Mouse (Mus musculus) forebrain, embryonic 11.5 days (tissue): Measurements from ENCODE around the gene Tm7sf2. TPM values are rescaled to one million over a fixed set of nuclear protein-coding genes. Genes with fewer than 3 reads are reported as not detected.

Experiments used
- ATAC-seq: fragments of 200-750 bp; cut with Nextera tagmentation; replicated peaks from 2 replicates; pipeline ENCODE4 v1.8.0; 2017; ENCODE audit warnings: moderate TSS enrichment; ENCODE audit not compliant: low FRiP score
- DNase-seq: peaks from one replicate; pipeline ENCODE4 v3.0.0-alpha.2; 2017; ENCODE audit warnings: low spot score
- H3K27ac ChIP-seq: fragments of 300-500 bp; sonication (generic); 2 replicates; pipeline ENCODE4 v1.5.1; 2014; ENCODE audit warnings: low read depth, low read length
- H3K27me3 ChIP-seq: fragments of 300-500 bp; sonication (generic); 2 replicates; pipeline ENCODE4 v1.6.1; 2014; ENCODE audit warnings: mild to moderate bottlenecking, low read length, mixed read lengths; ENCODE audit not compliant: control insufficient read depth, insufficient read depth
- H3K36me3 ChIP-seq: fragments of 300-500 bp; sonication (generic); 2 replicates; pipeline ENCODE4 v1.6.1; 2014; ENCODE audit warnings: mild to moderate bottlenecking, low read length, moderate library complexity, mixed read lengths; ENCODE audit not compliant: control insufficient read depth, insufficient read depth
- H3K4me1 ChIP-seq: fragments of 300-500 bp; sonication (generic); replicated peaks from 2 replicates; pipeline ENCODE4 v1.6.1; 2014; ENCODE audit warnings: low read length, mixed read lengths; ENCODE audit not compliant: control insufficient read depth, insufficient read depth
- H3K4me2 ChIP-seq: fragments of 300-500 bp; sonication (generic); 2 replicates; pipeline ENCODE4 v1.6.1; 2014; ENCODE audit warnings: low read depth, mild to moderate bottlenecking, low read length, moderate library complexity, mixed read lengths; ENCODE audit not compliant: severe bottlenecking
- H3K4me3 ChIP-seq: fragments of 300-500 bp; sonication (generic); 2 replicates; pipeline ENCODE4 v1.5.1; 2014; ENCODE audit warnings: low read depth, low read length
- H3K9ac ChIP-seq: fragments of 300-500 bp; sonication (generic); 2 replicates; pipeline ENCODE4 v1.6.1; 2014; ENCODE audit warnings: low read length
- H3K9me3 ChIP-seq: fragments of 300-500 bp; sonication (generic); 2 replicates; pipeline ENCODE4 v1.6.1; 2016; ENCODE audit warnings: low read length, mixed read lengths; ENCODE audit not compliant: control insufficient read depth
- WGBS: fragments of 180-500 bp; shearing (Covaris S2); extraction: QIAGEN DNeasy Blood & Tissue Kit; methylation state at CpG from one replicate; pipeline ENCODE4 v1.1.7; 2014; 5-methylcytosine and 5-hydroxymethylcytosine counted together
- polyA plus RNA-seq: library from polyadenylated mRNA; unstranded; fragments of >200 nt; fragmentation: Nextera tagmentation; extraction: Ambion mirVana; gene quantifications from 2 replicates; pipeline ENCODE4 v1.2.1, GENCODE M21; 2014

The Tm7sf2 gene
- polyA plus RNA-seq, 1 experiment from 2014 or later: 31.7 TPM

DNA sequence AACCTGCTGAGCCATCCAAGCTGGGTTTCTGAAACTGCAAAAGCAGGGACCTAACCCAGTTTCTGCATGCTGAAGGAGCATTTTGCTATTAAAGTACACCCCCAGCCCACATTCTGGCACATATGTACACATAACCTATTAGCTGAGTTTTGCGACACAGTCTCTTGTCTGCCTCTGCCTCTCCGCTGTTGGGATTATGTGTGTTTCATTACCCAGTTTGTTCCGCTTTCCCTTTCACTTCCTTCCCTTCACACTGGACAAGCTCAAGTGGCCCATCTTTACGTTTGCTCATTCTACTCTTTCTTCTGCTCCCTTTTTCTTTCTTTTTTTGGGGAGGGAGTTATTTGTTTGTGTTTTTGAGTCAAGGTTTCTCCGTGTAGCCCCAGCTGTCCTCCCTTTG is 5.7 kb upstream of the Tm7sf2 start:
- ATAC-seq: no peak
- no peak overlapping the region for H3K4me2 ChIP-seq
- H3K4me1 ChIP-seq: peaks cover 5% of the 10 kb centered on the region
- no peaks in the 10 kb centered on the region; the same call in 1 of the 2 replicates for H3K36me3 ChIP-seq
- H3K9me3 ChIP-seq: no peaks in the 10 kb centered on the region
- H3K27me3 ChIP-seq: no peaks in the 10 kb centered on the region
- DNase-seq: no peak
- H3K9ac ChIP-seq: no peak overlapping the region
- 93% methylated on average over 5 of the region's 5 CpGs for WGBS
- H3K4me3 ChIP-seq: no peak overlapping the region
- no peak overlapping the region for H3K27ac ChIP-seq

DNA sequence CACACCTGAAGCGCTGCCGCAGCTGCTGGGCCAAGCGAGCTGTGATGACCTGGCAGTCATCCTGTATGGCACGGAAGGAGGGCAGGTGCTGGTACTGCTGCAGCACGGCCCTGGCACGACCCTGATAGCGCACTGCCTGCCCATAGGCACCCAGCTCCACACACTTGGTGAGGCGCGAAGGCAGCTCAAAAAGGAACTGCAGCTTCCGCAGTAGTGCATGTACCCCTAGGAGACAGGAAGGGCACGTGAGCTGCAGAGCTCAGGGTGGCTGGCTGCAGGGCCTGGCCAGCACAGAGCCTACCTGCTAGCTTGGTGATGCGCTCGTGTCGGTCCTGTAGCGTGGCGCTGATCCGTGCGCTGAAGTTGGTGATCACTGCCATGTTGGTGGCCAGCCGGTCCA is 3.1 kb upstream of the Tm7sf2 start:
- 95% methylated on average over 19 of the region's 19 CpGs for WGBS
- ATAC-seq: no peak
- Histone ChIP-seq H3K27me3 (no peaks in the 10 kb centered on the region), H3K4me3 (no peak overlapping the region), H3K4me2 (no peak overlapping the region), H3K4me1 (peaks cover 12% of the 10 kb centered on the region), H3K27ac (no peak overlapping the region), H3K9me3 (no peaks in the 10 kb centered on the region), H3K9ac (no peak overlapping the region), H3K36me3 (no peaks in the 10 kb centered on the region; the same call in 1 of the 2 replicates)
- DNase-seq: no peak

DNA sequence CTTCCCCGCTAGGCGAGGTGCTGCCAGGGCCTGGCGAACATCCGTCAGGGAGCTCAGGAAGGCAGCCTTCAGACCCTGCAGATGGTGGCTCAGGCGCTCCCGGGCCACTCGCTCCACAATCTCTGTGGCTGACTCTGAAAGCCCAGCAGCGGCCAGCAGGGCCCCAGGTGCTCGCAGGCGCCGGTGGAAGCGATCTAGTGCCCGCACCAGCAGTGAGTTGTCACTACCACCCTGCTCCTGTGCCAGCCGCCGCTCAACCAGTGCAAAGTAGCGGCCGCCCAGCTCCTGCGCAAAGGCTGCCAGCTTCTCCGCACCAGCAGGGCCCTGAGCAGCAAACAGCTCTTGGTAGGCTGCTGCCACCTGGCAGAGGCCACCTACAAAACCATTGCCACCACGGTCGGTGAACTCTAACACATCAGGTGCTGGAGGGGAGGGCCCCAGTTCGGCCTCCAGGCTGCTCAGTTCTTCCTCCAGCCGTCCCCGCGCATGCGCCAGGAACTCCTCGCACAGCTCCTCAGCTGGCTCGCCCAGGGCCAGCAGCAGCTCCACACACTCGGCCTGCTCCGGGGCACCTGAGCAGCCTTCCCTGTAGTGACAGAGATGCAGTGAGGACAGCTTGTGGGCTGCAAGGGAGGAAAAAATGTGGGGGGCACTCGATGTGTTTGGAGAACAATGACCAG is 2.5 kb upstream of the Tm7sf2 start:
- DNase-seq (no peak), ATAC-seq (no peak)
- no peaks in the 10 kb centered on the region for H3K9me3 ChIP-seq
- 91% methylated on average over 31 of the region's 31 CpGs for WGBS
- H3K27ac ChIP-seq: no peak overlapping the region
- peaks cover 9% of the 10 kb centered on the region for H3K4me1 ChIP-seq
- no peak overlapping the region for H3K4me3 ChIP-seq
- no peaks in the 10 kb centered on the region; the same call in 1 of the 2 replicates for H3K36me3 ChIP-seq
- no peaks in the 10 kb centered on the region for H3K27me3 ChIP-seq
- no peak overlapping the region for H3K4me2 ChIP-seq
- H3K9ac ChIP-seq: no peak overlapping the region

DNA sequence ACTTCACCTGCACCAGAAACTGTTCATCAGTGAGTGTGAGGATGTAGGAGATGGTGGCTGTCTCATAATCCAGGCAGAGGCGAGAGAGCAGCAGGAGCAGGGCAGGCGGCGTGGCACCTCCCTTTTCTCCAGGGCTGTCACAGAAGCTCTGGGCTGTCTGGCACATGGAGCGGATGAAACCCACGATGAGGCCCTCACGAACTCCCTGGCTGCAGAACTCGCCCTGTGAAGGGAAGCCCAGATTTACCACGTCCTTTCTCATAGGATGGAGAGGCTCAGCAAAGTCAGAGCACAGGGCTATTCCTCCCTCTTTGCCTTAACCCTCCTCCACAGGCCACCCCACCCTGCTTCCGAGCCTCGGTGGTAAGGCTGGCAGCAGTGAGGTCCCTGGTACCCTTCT is 1.7 kb upstream of the Tm7sf2 start:
- no peak overlapping the region for H3K27ac ChIP-seq
- no peak overlapping the region for H3K4me3 ChIP-seq
- H3K9me3 ChIP-seq: no peaks in the 10 kb centered on the region
- WGBS: 94% methylated on average over 10 of the region's 10 CpGs
- H3K4me1 ChIP-seq: peaks cover 9% of the 10 kb centered on the region
- H3K4me2 ChIP-seq: no peak overlapping the region
- H3K27me3 ChIP-seq: no peaks in the 10 kb centered on the region
- H3K36me3 ChIP-seq: no peaks in the 10 kb centered on the region; the same call in 1 of the 2 replicates
- DNase-seq: no peak
- no peak for ATAC-seq
- no peak overlapping the region for H3K9ac ChIP-seq

DNA sequence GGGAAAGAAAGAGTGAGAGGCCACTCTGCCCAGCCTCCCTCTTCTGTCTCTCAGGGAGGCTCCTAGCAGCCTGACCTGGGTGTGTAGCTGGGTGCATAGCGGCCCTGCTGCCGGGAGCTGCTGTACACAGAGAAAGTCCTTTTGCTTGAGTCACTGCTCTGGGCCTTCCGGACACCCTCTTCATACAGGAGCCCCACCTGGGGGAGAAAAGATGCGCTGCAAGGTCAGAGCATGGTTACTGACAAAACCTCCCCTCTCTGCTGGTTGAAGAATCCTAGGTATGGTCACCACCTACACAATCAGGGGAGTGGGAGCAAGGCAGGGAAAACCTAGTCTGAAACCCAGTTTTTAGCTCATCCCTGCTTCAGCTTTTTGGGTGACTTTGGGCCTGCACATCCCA is 778 bp upstream of the Tm7sf2 start:
- DNase-seq (no peak), ATAC-seq (no peak)
- WGBS: 87% methylated on average over 4 of the region's 4 CpGs
- H3K4me2 ChIP-seq: no peak overlapping the region
- no peak overlapping the region for H3K27ac ChIP-seq
- no peaks in the 10 kb centered on the region for H3K27me3 ChIP-seq
- H3K9ac ChIP-seq: no peak overlapping the region
- H3K9me3 ChIP-seq: no peaks in the 10 kb centered on the region
- no peak overlapping the region for H3K4me3 ChIP-seq
- H3K4me1 ChIP-seq: peaks cover 9% of the 10 kb centered on the region
- no peaks in the 10 kb centered on the region; the same call in 1 of the 2 replicates for H3K36me3 ChIP-seq

DNA sequence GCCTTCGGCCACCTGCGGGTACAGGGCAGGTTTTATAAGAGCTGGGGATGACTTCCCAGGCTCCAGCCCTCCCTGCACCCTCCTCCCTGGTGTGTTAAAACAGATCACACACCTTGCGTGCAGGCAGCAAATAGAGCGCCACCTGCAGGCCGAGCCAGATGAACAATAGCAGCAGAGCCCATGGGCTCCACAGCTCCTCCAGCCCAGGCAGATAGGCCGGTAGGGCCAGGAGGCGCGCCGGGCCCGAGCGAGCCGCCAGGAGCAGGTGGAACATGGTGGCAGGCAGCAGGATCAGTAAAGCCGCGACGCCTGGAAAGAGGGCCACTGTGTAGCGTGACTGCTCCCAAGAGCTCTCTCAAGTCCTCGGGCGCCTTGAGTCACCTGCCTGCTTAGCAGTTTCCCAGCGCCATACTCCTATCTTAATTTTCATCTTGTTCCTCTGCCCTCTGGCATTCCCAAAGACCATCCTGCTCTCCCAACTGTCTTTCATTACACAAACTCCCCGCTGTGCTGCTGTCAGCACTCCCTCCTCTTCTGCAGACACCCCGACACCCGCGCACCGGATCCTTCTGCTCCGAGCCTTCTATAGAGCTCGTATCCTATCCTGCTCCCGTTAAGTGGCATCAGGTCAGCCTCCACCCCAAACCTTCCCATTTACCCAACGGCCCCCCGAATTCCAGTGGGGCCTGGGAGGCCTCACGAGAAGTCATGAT is 1.0 kb downstream of the Tm7sf2 start:
- H3K36me3 ChIP-seq: no peaks in the 10 kb centered on the region; the same call in 1 of the 2 replicates
- ATAC-seq: peak; percentile 67
- DNase-seq: peak; percentile 94
- no peaks in the 10 kb centered on the region for H3K27me3 ChIP-seq
- H3K9ac ChIP-seq: peak overlapping the region; percentile 70
- under 1% methylated on average over 30 of the region's 30 CpGs for WGBS
- peaks cover 15% of the 10 kb centered on the region for H3K4me1 ChIP-seq
- H3K9me3 ChIP-seq: no peaks in the 10 kb centered on the region
- H3K4me2 ChIP-seq: peak overlapping the region; percentile 94
- peak overlapping the region; percentile 83 for H3K27ac ChIP-seq
- peak overlapping the region; percentile 55 for H3K4me3 ChIP-seq

DNA sequence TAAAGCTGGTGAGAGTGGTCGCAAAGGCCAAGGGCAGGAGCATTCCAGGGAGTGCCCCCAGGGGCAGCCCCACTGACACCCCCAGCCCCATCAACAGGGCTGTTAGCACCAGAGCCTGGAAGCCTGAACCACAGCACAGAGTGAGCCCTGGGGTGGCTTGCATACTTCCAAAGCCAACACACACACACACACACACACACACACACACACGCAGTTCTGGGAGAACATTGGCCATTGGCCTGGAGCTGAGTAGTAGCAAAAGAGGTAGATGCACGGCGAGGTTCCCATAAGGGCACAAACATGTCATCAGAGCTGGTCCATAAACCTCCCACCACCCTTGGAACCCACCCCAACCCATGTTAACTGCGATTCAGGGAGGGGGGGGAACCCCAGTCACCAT is 1.6 kb downstream of the Tm7sf2 start:
- Histone ChIP-seq H3K36me3 (no peaks in the 10 kb centered on the region; the same call in 1 of the 2 replicates), H3K4me1 (peaks cover 19% of the 10 kb centered on the region), H3K9ac (peak overlapping the region; percentile 70), H3K4me2 (peak overlapping the region; percentile 94), H3K9me3 (no peaks in the 10 kb centered on the region), H3K27ac (peak overlapping the region; percentile 83; the same call in 1 of the 2 replicates), H3K27me3 (no peaks in the 10 kb centered on the region), H3K4me3 (peak overlapping the region; percentile 55)
- ATAC-seq: no peak
- WGBS: 43% methylated on average over 5 of the region's 5 CpGs
- DNase-seq: no peak

DNA sequence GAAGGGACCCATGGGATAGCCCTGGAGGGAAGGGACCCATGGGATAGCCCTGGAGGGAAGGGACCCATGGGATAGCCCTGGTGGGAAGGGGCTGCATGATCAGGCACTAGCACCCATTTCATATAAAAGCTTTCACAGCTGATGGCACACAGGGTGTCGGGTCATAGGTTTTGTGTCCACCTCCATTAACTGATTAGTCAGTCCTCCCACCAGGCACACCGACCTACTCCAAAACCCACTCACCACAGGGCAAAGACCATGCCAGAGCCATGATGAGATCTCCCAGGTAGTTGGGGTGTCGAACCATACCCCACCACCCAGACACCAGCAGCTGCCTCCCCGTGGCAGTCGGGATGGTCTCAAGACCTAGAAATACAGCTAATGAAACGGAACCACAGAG is 5.1 kb downstream of the Tm7sf2 start:
- no peaks in the 10 kb centered on the region for H3K27me3 ChIP-seq
- H3K4me1 ChIP-seq: peaks cover 27% of the 10 kb centered on the region
- H3K36me3 ChIP-seq: peaks cover 3% of the 10 kb centered on the region; the same call in 1 of the 2 replicates
- H3K4me2 ChIP-seq: no peak overlapping the region
- H3K9ac ChIP-seq: no peak overlapping the region
- 94% methylated on average over 6 of the region's 6 CpGs for WGBS
- no peak overlapping the region for H3K4me3 ChIP-seq
- ATAC-seq (no peak), DNase-seq (no peak)
- H3K27ac ChIP-seq: no peak overlapping the region
- H3K9me3 ChIP-seq: no peaks in the 10 kb centered on the region
